Mouse (Mus musculus) forebrain, embryonic 16.5 days (tissue): ENCODE data around the gene Akirin2. TPM values are rescaled to one million over a fixed set of nuclear protein-coding genes. Genes with fewer than 3 reads are reported as not detected.
A peak's percentile ranks its signal among the peaks of the same experiment; 100 is the strongest.

Experiments
- ATAC-seq: fragments of 200-750 bp; cut with Nextera tagmentation; 2 replicates; pipeline ENCODE4 v1.8.0; 2017; ENCODE audit warnings: mild to moderate bottlenecking, moderate library complexity
- H3K27ac ChIP-seq: fragments of 300-500 bp; sonication (generic); 2 replicates; pipeline ENCODE4 v1.5.1; 2014; ENCODE audit warnings: low read length, control low read depth
- H3K27me3 ChIP-seq: fragments of 300-500 bp; sonication (generic); replicated peaks from 2 replicates; pipeline ENCODE4 v1.6.1; 2014; ENCODE audit warnings: low read length; ENCODE audit not compliant: control insufficient read depth, insufficient read depth
- H3K36me3 ChIP-seq: fragments of 300-500 bp; sonication (generic); 2 replicates; pipeline ENCODE4 v1.6.1; 2014; ENCODE audit not compliant: control insufficient read depth, insufficient read depth
- H3K4me1 ChIP-seq: fragments of 300-500 bp; sonication (generic); replicated peaks from 2 replicates; pipeline ENCODE4 v1.6.1; 2014; ENCODE audit warnings: low read length; ENCODE audit not compliant: control insufficient read depth, insufficient read depth
- H3K4me2 ChIP-seq: fragments of 300-500 bp; sonication (generic); 2 replicates; pipeline ENCODE4 v1.6.1; 2014; ENCODE audit warnings: mild to moderate bottlenecking, low read length, control low read depth
- H3K4me3 ChIP-seq: fragments of 300-500 bp; sonication (generic); replicated peaks from 2 replicates; pipeline ENCODE4 v1.5.1; 2014; ENCODE audit warnings: mild to moderate bottlenecking, low read length, control low read depth
- H3K9ac ChIP-seq: fragments of 300-500 bp; sonication (generic); replicated peaks from 2 replicates; pipeline ENCODE4 v1.6.1; 2014; ENCODE audit warnings: low read depth, low read length, control low read depth
- H3K9me3 ChIP-seq: fragments of 300-500 bp; sonication (generic); 2 replicates; pipeline ENCODE4 v1.6.1; 2016; ENCODE audit warnings: low read length; ENCODE audit not compliant: control insufficient read depth
- WGBS: fragments of 180-500 bp; shearing (Covaris S2); extraction: QIAGEN DNeasy Blood & Tissue Kit; methylation state at CpG from one replicate; pipeline ENCODE4 v1.1.7; 2014; 5-methylcytosine and 5-hydroxymethylcytosine counted together
- polyA plus RNA-seq: library from polyadenylated mRNA; unstranded; fragments of >200 nt; fragmentation: Nextera tagmentation; extraction: Ambion mirVana; gene quantifications from 2 replicates; pipeline ENCODE4 v1.2.1, GENCODE M21; 2015

Akirin2 gene
- polyA plus RNA-seq, 1 experiment from 2014 or later: 79.4 TPM

GRCm38 (mm10) chr4:34614630-34615094 lies 63.9 kb downstream of the Akirin2 start, which contains the start of the genes Orc3 and Rars2:
Gene Orc3, minus strand, starts transcription at chr4:34614944.
Gene Rars2, plus strand, starts transcription at chr4:34614957.
- H3K27ac ChIP-seq: peak within 1 kb of the TSS; percentile 90
- no peaks in the 10 kb centered on the region for H3K36me3 ChIP-seq
- no peaks in the 10 kb centered on the region for H3K27me3 ChIP-seq
- peak; percentile 100 for ATAC-seq
- no peaks in the 10 kb centered on the region for H3K9me3 ChIP-seq
- H3K4me1 ChIP-seq: peaks cover 25% of the 10 kb centered on the region
- peak within 1 kb of the TSS; percentile 91 for H3K9ac ChIP-seq
- H3K4me3 ChIP-seq: peak within 1 kb of the TSS; percentile 79
- under 1% methylated on average over 42 of the region's 42 CpGs for WGBS
- peak within 1 kb of the TSS; percentile 98 for H3K4me2 ChIP-seq

- WGBS: 1% methylated on average over 13 of the region's 13 CpGs
- peak overlapping the region; percentile 79 for H3K4me3 ChIP-seq
- no peaks in the 10 kb centered on the region for H3K36me3 ChIP-seq
- peak overlapping the region; percentile 98 for H3K4me2 ChIP-seq
- ATAC-seq: peak; percentile 10
- H3K27me3 ChIP-seq: no peaks in the 10 kb centered on the region
- H3K9me3 ChIP-seq: no peaks in the 10 kb centered on the region
- no peak overlapping the region; the same call in none of the 2 replicates for H3K27ac ChIP-seq
- H3K9ac ChIP-seq: peak overlapping the region; percentile 91
- H3K4me1 ChIP-seq: peaks cover 25% of the 10 kb centered on the region
Observed at GRCm38 (mm10) chr4:34615303-34615702, 64.6 kb downstream of the Akirin2 start.

- H3K27me3 ChIP-seq: no peaks in the 10 kb centered on the region
- no peak overlapping the region for H3K27ac ChIP-seq
- WGBS: 41% methylated on average over 8 of the region's 8 CpGs
Observed at GRCm38 (mm10) chr4:34616146-34616545, 65.4 kb downstream of the Akirin2 start.

More at GRCm38 (mm10) chr4:34616146-34616545, 65.4 kb downstream of the Akirin2 start:
- no peak for ATAC-seq
- Histone ChIP-seq H3K4me2 (peak overlapping the region; percentile 98), H3K9ac (peak overlapping the region; percentile 91; the same call in 1 of the 2 replicates), H3K36me3 (no peaks in the 10 kb centered on the region), H3K4me3 (no peak overlapping the region), H3K4me1 (peaks cover 25% of the 10 kb centered on the region), H3K9me3 (no peaks in the 10 kb centered on the region)

Other genes with a start within 250 kb of the Akirin2 start
- gene Orc3, start 64.0 kb downstream of the Akirin2 start, polyA plus RNA-seq: 99.1 and 104 TPM in 2 replicates
- 55.0 and 63.4 TPM in 2 replicates for gene Rars2, start 64.0 kb downstream of the Akirin2 start, polyA plus RNA-seq
- gene Slc35a1, start 136.5 kb downstream of the Akirin2 start, polyA plus RNA-seq: 54.8 and 55.3 TPM in 2 replicates
- gene Cfap206, start 179.3 kb downstream of the Akirin2 start, polyA plus RNA-seq: 0.99 and 1.8 TPM in 2 replicates
- not detected in 2 replicates for gene Gm136, start 205.3 kb downstream of the Akirin2 start, polyA plus RNA-seq
- gene Smim8, start 227.5 kb downstream of the Akirin2 start, polyA plus RNA-seq: 43.3 and 50.3 TPM in 2 replicates